In genomic region chr19:46501401-46502068, GRCm38 (mm10) we compare ENCODE assay signal across 8 mouse cellular contexts. TPM values are rescaled to one million over a fixed set of nuclear protein-coding genes. Genes with fewer than 3 reads are reported as not detected.
DNase-seq lines count a peak whose midpoint lies in the region; ATAC-seq and TF ChIP-seq lines count a peak whose summit lies in the region.

Trim8 (plus strand) TSS chr19:46501702.

- no peaks in the 10 kb centered on the region for H3K27me3 ChIP-seq in hindbrain, postnatal 0 days (ENCODE audit: insufficient read depth, low read length)

- no peaks in the 10 kb centered on the region for H3K9me3 ChIP-seq in hindbrain, postnatal 0 days (ENCODE audit: low read length)

- H3K4me3 ChIP-seq in hindbrain, postnatal 0 days (ENCODE audit: low read length), result peak within 1 kb of the TSS; percentile 89

- no peak for TF ChIP-seq CTCF in hindbrain, postnatal 0 days (IDR thresholded peaks at IDR 0.05; ENCODE audit: low read depth)

- H3K9ac ChIP-seq in hindbrain, postnatal 0 days (replicated peaks; ENCODE audit: low read length), result peak within 1 kb of the TSS; percentile 97

- peak within 1 kb of the TSS; percentile 85 for H3K4me2 ChIP-seq in hindbrain, postnatal 0 days (ENCODE audit: low read depth, low read length)

- peak; percentile 78 for DNase-seq in cerebellum, postnatal 36 days
- DNase-seq in gastrocnemius, postnatal 10 days, result peak; percentile 80
- peak; percentile 80 for DNase-seq in hindbrain, postnatal 0 days (ENCODE audit: low spot score)
- peak; percentile 72 to 82 for DNase-seq in left cerebral cortex, adult 8-10 months (ENCODE audit: low spot score in 2 of 2)
- peak; percentile 89 for DNase-seq in right cerebral cortex, postnatal 10 days (ENCODE audit: low spot score in 2 of 2)
- DNase-seq in urinary bladder, postnatal 25 days (ENCODE audit: low spot score), result peak; percentile 64

- H3K36me3 ChIP-seq in hindbrain, postnatal 0 days (ENCODE audit: insufficient read depth, low read length), result no peaks in the 10 kb centered on the region

- WGBS in hindbrain, postnatal 0 days, result 2% methylated on average over 55 of the region's 64 CpGs

- H3K27ac ChIP-seq in hindbrain, postnatal 0 days, result peak within 1 kb of the TSS; percentile 97

- no peak for ATAC-seq in activated CD4-positive, CD25-positive, alpha-beta regulatory T cell, adult 4 months
- peak; percentile 43 for ATAC-seq in hindbrain, postnatal 0 days
- ATAC-seq in megakaryocyte, adult 5-6 weeks (ENCODE audit: poor library complexity, severe bottlenecking), result peak; percentile 4; the same call in 1 of the 2 replicates

- peaks cover 22% of the 10 kb centered on the region for H3K4me1 ChIP-seq in hindbrain, postnatal 0 days (ENCODE audit: insufficient read depth, low read length)

RNA-seq across cellular contexts. Expression of gene Trim8, which starts in this region (rescaled TPM):
- 10 to 100 TPM; 15.8 to 21.3 TPM for polyA plus RNA-seq in activated CD4-positive, CD25-positive, alpha-beta regulatory T cell, adult 4 months (2017; shearing (Covaris generic))
- total RNA-seq in gastrocnemius, postnatal 10 days (2021), result 10 to 100 TPM; 26.1 to 29.7 TPM
- total RNA-seq in hindbrain, postnatal 0 days (2014; rRNA removed), result 108 and 115 TPM in 2 replicates
- polyA plus RNA-seq in hindbrain, postnatal 0 days (2015; fragmentation: Nextera tagmentation; extraction: Ambion mirVana), result 28.8 and 29.7 TPM in 2 replicates
- total RNA-seq in left cerebral cortex, adult 8-10 months (2022), result 100 to 1,000 TPM; 103 to 108 (median 104) TPM
- total RNA-seq in megakaryocyte, adult 5-6 weeks (2015), result 14.1 and 18.2 TPM in 2 replicates
- 18.0 and 20.1 TPM in 2 replicates for total RNA-seq in megakaryocyte, adult 5-6 weeks (2017)
